Mouse (Mus musculus): Measurements from ENCODE around the gene Phc1. TPM values are rescaled to one million over a fixed set of nuclear protein-coding genes. Genes with fewer than 3 reads are reported as not detected.

Phc1 gene
- polyA plus RNA-seq, 1 experiment from 2014 or later = 21.1 TPM

- H3K9me3 ChIP-seq (ENCODE audit: control insufficient read depth, low read length) = no peaks in the 10 kb centered on the region
- H3K4me2 ChIP-seq (ENCODE audit: low read length) = no peak overlapping the region
- WGBS = 21% methylated on average over 5 of the region's 5 CpGs
- no peak for ATAC-seq
- no peak overlapping the region for H3K4me3 ChIP-seq (ENCODE audit: low read length)
- no peaks in the 10 kb centered on the region for H3K36me3 ChIP-seq (ENCODE audit: control insufficient read depth, insufficient read depth, low read length)
- H3K9ac ChIP-seq (ENCODE audit: low read depth, low read length) = no peak overlapping the region
- no peaks in the 10 kb centered on the region for H3K27me3 ChIP-seq (replicated peaks; ENCODE audit: control insufficient read depth, insufficient read depth, low read length)
- H3K27ac ChIP-seq (ENCODE audit: low read depth, low read length) = no peak overlapping the region
- H3K4me1 ChIP-seq (ENCODE audit: control insufficient read depth, insufficient read depth, low read depth, low read length) = peaks cover 14% of the 10 kb centered on the region
Measured at GRCm38 (mm10) chr6:122342125-122342524, 1.8 kb upstream of the Phc1 start.

GRCm38 (mm10) chr6:122341038-122341810, 863 bp upstream of the Phc1 start:
- Histone ChIP-seq H3K4me2 (ENCODE audit: low read length) (peak overlapping the region; percentile 70), H3K4me1 (ENCODE audit: control insufficient read depth, insufficient read depth, low read depth, low read length) (peaks cover 15% of the 10 kb centered on the region), H3K9ac (ENCODE audit: low read depth, low read length) (peak overlapping the region; percentile 4; the same call in 1 of the 2 replicates), H3K27me3 (replicated peaks; ENCODE audit: control insufficient read depth, insufficient read depth, low read length) (no peaks in the 10 kb centered on the region), H3K36me3 (ENCODE audit: control insufficient read depth, insufficient read depth, low read length) (no peaks in the 10 kb centered on the region), H3K4me3 (ENCODE audit: low read length) (peak overlapping the region; percentile 77), H3K9me3 (ENCODE audit: control insufficient read depth, low read length) (no peaks in the 10 kb centered on the region), H3K27ac (ENCODE audit: low read depth, low read length) (peak overlapping the region; percentile 98)
- no peak for ATAC-seq
- whole genome bisulfite sequencing = 40% methylated on average over 7 of the region's 7 CpGs

GRCm38 (mm10) chr6:122339648-122340341, 566 bp downstream of the Phc1 start:
- Histone ChIP-seq H3K4me1 (ENCODE audit: control insufficient read depth, insufficient read depth, low read depth, low read length) (peaks cover 15% of the 10 kb centered on the region), H3K27ac (ENCODE audit: low read depth, low read length) (peak overlapping the region; percentile 98), H3K36me3 (ENCODE audit: control insufficient read depth, insufficient read depth, low read length) (peaks cover 1% of the 10 kb centered on the region; the same call in 1 of the 2 replicates), H3K27me3 (replicated peaks; ENCODE audit: control insufficient read depth, insufficient read depth, low read length) (no peaks in the 10 kb centered on the region), H3K4me3 (ENCODE audit: low read length) (peak overlapping the region; percentile 77), H3K9ac (ENCODE audit: low read depth, low read length) (peak overlapping the region; percentile 92), H3K9me3 (ENCODE audit: control insufficient read depth, low read length) (no peaks in the 10 kb centered on the region), H3K4me2 (ENCODE audit: low read length) (peak overlapping the region; percentile 77)
- WGBS = under 1% methylated on average over 24 of the region's 71 CpGs
- ATAC-seq = peak; percentile 93

GRCm38 (mm10) chr6:122339047-122339647, 1.2 kb downstream of the Phc1 start:
- Histone ChIP-seq H3K9me3 (ENCODE audit: control insufficient read depth, low read length) (no peaks in the 10 kb centered on the region), H3K4me3 (ENCODE audit: low read length) (peak overlapping the region; percentile 77), H3K4me2 (ENCODE audit: low read length) (peak overlapping the region; percentile 77), H3K9ac (ENCODE audit: low read depth, low read length) (peak overlapping the region; percentile 92), H3K4me1 (ENCODE audit: control insufficient read depth, insufficient read depth, low read depth, low read length) (peaks cover 15% of the 10 kb centered on the region), H3K27me3 (replicated peaks; ENCODE audit: control insufficient read depth, insufficient read depth, low read length) (no peaks in the 10 kb centered on the region), H3K27ac (ENCODE audit: low read depth, low read length) (peak overlapping the region; percentile 98), H3K36me3 (ENCODE audit: control insufficient read depth, insufficient read depth, low read length) (peaks cover 3% of the 10 kb centered on the region; the same call in 1 of the 2 replicates)
- 0% methylated on average over 26 of the region's 51 CpGs for WGBS
- peak; percentile 80 for ATAC-seq

GRCm38 (mm10) chr6:122337546-122337945, 2.8 kb downstream of the Phc1 start:
- WGBS = 48% methylated on average over 6 of the region's 6 CpGs
- no peak for ATAC-seq
- no peak overlapping the region for H3K4me2 ChIP-seq (ENCODE audit: low read length)
- no peak overlapping the region for H3K27ac ChIP-seq (ENCODE audit: low read depth, low read length)
- H3K27me3 ChIP-seq (replicated peaks; ENCODE audit: control insufficient read depth, insufficient read depth, low read length) = no peaks in the 10 kb centered on the region
- peaks cover 15% of the 10 kb centered on the region for H3K4me1 ChIP-seq (ENCODE audit: control insufficient read depth, insufficient read depth, low read depth, low read length)
- no peak overlapping the region for H3K9ac ChIP-seq (ENCODE audit: low read depth, low read length)
- no peak overlapping the region for H3K4me3 ChIP-seq (ENCODE audit: low read length)
- H3K36me3 ChIP-seq (ENCODE audit: control insufficient read depth, insufficient read depth, low read length) = peaks cover 16% of the 10 kb centered on the region
- H3K9me3 ChIP-seq (ENCODE audit: control insufficient read depth, low read length) = no peaks in the 10 kb centered on the region

- peaks cover 25% of the 10 kb centered on the region for H3K36me3 ChIP-seq (ENCODE audit: control insufficient read depth, insufficient read depth, low read length)
- no peak overlapping the region for H3K9ac ChIP-seq (ENCODE audit: low read depth, low read length)
- WGBS = 83% methylated on average over 7 of the region's 7 CpGs
- no peak overlapping the region for H3K4me3 ChIP-seq (ENCODE audit: low read length)
- no peak for ATAC-seq
- H3K4me2 ChIP-seq (ENCODE audit: low read length) = no peak overlapping the region
- no peak overlapping the region for H3K27ac ChIP-seq (ENCODE audit: low read depth, low read length)
- H3K4me1 ChIP-seq (ENCODE audit: control insufficient read depth, insufficient read depth, low read depth, low read length) = peaks cover 10% of the 10 kb centered on the region
- H3K27me3 ChIP-seq (replicated peaks; ENCODE audit: control insufficient read depth, insufficient read depth, low read length) = no peaks in the 10 kb centered on the region
- H3K9me3 ChIP-seq (ENCODE audit: control insufficient read depth, low read length) = no peaks in the 10 kb centered on the region
Measured at GRCm38 (mm10) chr6:122334786-122335340, 5.5 kb downstream of the Phc1 start.

GRCm38 (mm10) chr6:122333081-122333612, 7.2 kb downstream of the Phc1 start:
- Histone ChIP-seq H3K4me1 (ENCODE audit: control insufficient read depth, insufficient read depth, low read depth, low read length) (peaks cover 6% of the 10 kb centered on the region), H3K36me3 (ENCODE audit: control insufficient read depth, insufficient read depth, low read length) (peaks cover 31% of the 10 kb centered on the region), H3K4me3 (ENCODE audit: low read length) (no peak overlapping the region), H3K9ac (ENCODE audit: low read depth, low read length) (no peak overlapping the region), H3K9me3 (ENCODE audit: control insufficient read depth, low read length) (no peaks in the 10 kb centered on the region), H3K4me2 (ENCODE audit: low read length) (no peak overlapping the region), H3K27me3 (replicated peaks; ENCODE audit: control insufficient read depth, insufficient read depth, low read length) (no peaks in the 10 kb centered on the region), H3K27ac (ENCODE audit: low read depth, low read length) (no peak overlapping the region)
- WGBS = 90% methylated on average over 13 of the region's 13 CpGs
- no peak for ATAC-seq

- Histone ChIP-seq H3K36me3 (ENCODE audit: control insufficient read depth, insufficient read depth, low read length) (peaks cover 32% of the 10 kb centered on the region), H3K4me3 (ENCODE audit: low read length) (no peak overlapping the region), H3K9me3 (ENCODE audit: control insufficient read depth, low read length) (no peaks in the 10 kb centered on the region), H3K9ac (ENCODE audit: low read depth, low read length) (no peak overlapping the region), H3K27ac (ENCODE audit: low read depth, low read length) (no peak overlapping the region), H3K4me1 (ENCODE audit: control insufficient read depth, insufficient read depth, low read depth, low read length) (no peaks in the 10 kb centered on the region), H3K27me3 (replicated peaks; ENCODE audit: control insufficient read depth, insufficient read depth, low read length) (no peaks in the 10 kb centered on the region), H3K4me2 (ENCODE audit: low read length) (no peak overlapping the region)
- ATAC-seq = no peak
- WGBS = 89% methylated on average over 6 of the region's 6 CpGs
Measured at GRCm38 (mm10) chr6:122325361-122325975, 14.9 kb downstream of the Phc1 start.

Measured in hindbrain, embryonic 16.5 days (tissue).